Mouse (Mus musculus): ENCODE results near the gene Madd. TPM values are rescaled to one million over a fixed set of nuclear protein-coding genes. Genes with fewer than 3 reads are reported as not detected.

The Madd gene
- polyA plus RNA-seq, 1 experiment from 2014 or later: 3.1 TPM

GRCm38 (mm10) chr2:91167629-91168028 is 16.0 kb downstream of the Madd start:
- no peak overlapping the region for H3K4me3 ChIP-seq (ENCODE audit: low read depth, low read length)
- H3K9me3 ChIP-seq (ENCODE audit: control insufficient read depth): no peaks in the 10 kb centered on the region
- TF ChIP-seq CTCF (IDR thresholded peaks at IDR 0.05; ENCODE audit: low read depth): no peak
- H3K27me3 ChIP-seq (replicated peaks; ENCODE audit: control insufficient read depth, insufficient read depth, low read length): no peaks in the 10 kb centered on the region
- 64% methylated on average over 4 of the region's 4 CpGs for WGBS
- H3K9ac ChIP-seq (ENCODE audit: low read depth, low read length): no peak overlapping the region
- no peak for ATAC-seq
- no peaks in the 10 kb centered on the region for H3K4me1 ChIP-seq (replicated peaks; ENCODE audit: control insufficient read depth, insufficient read depth, low read length)
- H3K4me2 ChIP-seq (replicated peaks; ENCODE audit: low read depth): no peak overlapping the region
- no peak overlapping the region for H3K27ac ChIP-seq (ENCODE audit: low read depth, low read length)
- H3K36me3 ChIP-seq (ENCODE audit: control insufficient read depth, insufficient read depth): peaks cover 64% of the 10 kb centered on the region

DNA sequence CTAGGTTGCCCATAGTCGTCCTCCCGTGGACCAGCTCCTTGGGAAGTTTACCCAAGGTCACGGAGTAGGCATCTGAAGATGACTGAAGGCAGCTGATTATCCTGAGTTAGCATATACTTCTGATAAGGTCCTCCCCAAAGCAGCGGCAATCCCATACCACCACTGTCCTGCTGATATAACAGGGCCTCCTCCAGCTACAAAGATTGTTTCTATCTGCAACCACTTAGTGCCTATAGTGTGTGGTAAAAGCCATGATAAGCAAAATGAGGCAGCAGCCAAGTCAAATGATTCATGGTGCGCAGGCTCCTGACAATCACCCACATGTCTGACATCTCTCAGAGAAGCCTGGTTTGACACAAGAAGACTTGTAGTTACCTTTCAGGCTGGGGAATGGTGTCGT is 18.6 kb downstream of the Madd start:
- TF ChIP-seq CTCF (IDR thresholded peaks at IDR 0.05; ENCODE audit: low read depth): no peak
- H3K4me3 ChIP-seq (ENCODE audit: low read depth, low read length): no peak overlapping the region
- H3K27ac ChIP-seq (ENCODE audit: low read depth, low read length): no peak overlapping the region
- WGBS: 83% methylated on average over 6 of the region's 6 CpGs
- H3K4me1 ChIP-seq (replicated peaks; ENCODE audit: control insufficient read depth, insufficient read depth, low read length): no peaks in the 10 kb centered on the region
- no peaks in the 10 kb centered on the region for H3K9me3 ChIP-seq (ENCODE audit: control insufficient read depth)
- no peak overlapping the region for H3K9ac ChIP-seq (ENCODE audit: low read depth, low read length)
- ATAC-seq: no peak
- H3K27me3 ChIP-seq (replicated peaks; ENCODE audit: control insufficient read depth, insufficient read depth, low read length): no peaks in the 10 kb centered on the region
- H3K4me2 ChIP-seq (replicated peaks; ENCODE audit: low read depth): no peak overlapping the region
- H3K36me3 ChIP-seq (ENCODE audit: control insufficient read depth, insufficient read depth): peaks cover 71% of the 10 kb centered on the region

GRCm38 (mm10) chr2:91163532-91163931 is 20.1 kb downstream of the Madd start:
- no peaks in the 10 kb centered on the region for H3K27me3 ChIP-seq (replicated peaks; ENCODE audit: control insufficient read depth, insufficient read depth, low read length)
- H3K27ac ChIP-seq (ENCODE audit: low read depth, low read length): no peak overlapping the region; the same call in 1 of the 2 replicates
- H3K4me1 ChIP-seq (replicated peaks; ENCODE audit: control insufficient read depth, insufficient read depth, low read length): no peaks in the 10 kb centered on the region
- no peak for TF ChIP-seq CTCF (IDR thresholded peaks at IDR 0.05; ENCODE audit: low read depth)
- H3K4me2 ChIP-seq (replicated peaks; ENCODE audit: low read depth): no peak overlapping the region
- H3K9me3 ChIP-seq (ENCODE audit: control insufficient read depth): no peaks in the 10 kb centered on the region
- no peak overlapping the region for H3K4me3 ChIP-seq (ENCODE audit: low read depth, low read length)
- WGBS: 75% methylated on average over 5 of the region's 5 CpGs
- H3K36me3 ChIP-seq (ENCODE audit: control insufficient read depth, insufficient read depth): peaks cover 68% of the 10 kb centered on the region
- no peak for ATAC-seq
- H3K9ac ChIP-seq (ENCODE audit: low read depth, low read length): no peak overlapping the region

DNA sequence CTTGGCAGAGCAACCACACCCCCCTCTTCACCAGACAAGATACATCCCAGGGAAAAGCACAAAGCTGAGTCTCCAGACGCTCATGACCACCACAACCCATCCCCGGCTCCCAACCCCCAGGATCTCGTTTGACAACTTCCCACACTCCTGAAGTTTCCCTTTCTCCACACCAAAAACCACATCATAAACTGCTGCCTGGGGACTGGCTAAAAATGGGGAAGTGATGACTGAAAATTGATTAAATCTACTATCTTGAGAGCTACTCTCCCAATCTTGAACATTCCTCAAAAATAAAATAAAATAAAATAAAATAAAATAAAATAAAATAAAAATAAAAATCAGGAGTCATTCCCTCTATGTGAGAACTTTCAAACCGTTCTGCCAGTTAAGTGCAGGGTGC is 20.7 kb downstream of the Madd start:
- no peaks in the 10 kb centered on the region for H3K27me3 ChIP-seq (replicated peaks; ENCODE audit: control insufficient read depth, insufficient read depth, low read length)
- ATAC-seq: no peak
- H3K4me2 ChIP-seq (replicated peaks; ENCODE audit: low read depth): no peak overlapping the region
- no peak for TF ChIP-seq CTCF (IDR thresholded peaks at IDR 0.05; ENCODE audit: low read depth)
- H3K9me3 ChIP-seq (ENCODE audit: control insufficient read depth): no peaks in the 10 kb centered on the region
- no peak overlapping the region for H3K27ac ChIP-seq (ENCODE audit: low read depth, low read length)
- H3K4me3 ChIP-seq (ENCODE audit: low read depth, low read length): no peak overlapping the region
- peaks cover 68% of the 10 kb centered on the region for H3K36me3 ChIP-seq (ENCODE audit: control insufficient read depth, insufficient read depth)
- H3K9ac ChIP-seq (ENCODE audit: low read depth, low read length): no peak overlapping the region
- no peaks in the 10 kb centered on the region for H3K4me1 ChIP-seq (replicated peaks; ENCODE audit: control insufficient read depth, insufficient read depth, low read length)
- WGBS: 76% methylated on average over 4 of the region's 4 CpGs

- H3K9me3 ChIP-seq (ENCODE audit: control insufficient read depth): no peaks in the 10 kb centered on the region
- no peak for TF ChIP-seq CTCF (IDR thresholded peaks at IDR 0.05; ENCODE audit: low read depth)
- no peaks in the 10 kb centered on the region for H3K27me3 ChIP-seq (replicated peaks; ENCODE audit: control insufficient read depth, insufficient read depth, low read length)
- no peak overlapping the region for H3K27ac ChIP-seq (ENCODE audit: low read depth, low read length)
- ATAC-seq: no peak
- WGBS: 80% methylated on average over 6 of the region's 6 CpGs
- no peak overlapping the region for H3K9ac ChIP-seq (ENCODE audit: low read depth, low read length)
- H3K4me2 ChIP-seq (replicated peaks; ENCODE audit: low read depth): no peak overlapping the region
- no peak overlapping the region for H3K4me3 ChIP-seq (ENCODE audit: low read depth, low read length)
- H3K36me3 ChIP-seq (ENCODE audit: control insufficient read depth, insufficient read depth): peaks cover 71% of the 10 kb centered on the region
- no peaks in the 10 kb centered on the region for H3K4me1 ChIP-seq (replicated peaks; ENCODE audit: control insufficient read depth, insufficient read depth, low read length)
These were observed 23.0 kb downstream of the Madd start for GRCm38 (mm10) chr2:91160591-91160990.

DNA sequence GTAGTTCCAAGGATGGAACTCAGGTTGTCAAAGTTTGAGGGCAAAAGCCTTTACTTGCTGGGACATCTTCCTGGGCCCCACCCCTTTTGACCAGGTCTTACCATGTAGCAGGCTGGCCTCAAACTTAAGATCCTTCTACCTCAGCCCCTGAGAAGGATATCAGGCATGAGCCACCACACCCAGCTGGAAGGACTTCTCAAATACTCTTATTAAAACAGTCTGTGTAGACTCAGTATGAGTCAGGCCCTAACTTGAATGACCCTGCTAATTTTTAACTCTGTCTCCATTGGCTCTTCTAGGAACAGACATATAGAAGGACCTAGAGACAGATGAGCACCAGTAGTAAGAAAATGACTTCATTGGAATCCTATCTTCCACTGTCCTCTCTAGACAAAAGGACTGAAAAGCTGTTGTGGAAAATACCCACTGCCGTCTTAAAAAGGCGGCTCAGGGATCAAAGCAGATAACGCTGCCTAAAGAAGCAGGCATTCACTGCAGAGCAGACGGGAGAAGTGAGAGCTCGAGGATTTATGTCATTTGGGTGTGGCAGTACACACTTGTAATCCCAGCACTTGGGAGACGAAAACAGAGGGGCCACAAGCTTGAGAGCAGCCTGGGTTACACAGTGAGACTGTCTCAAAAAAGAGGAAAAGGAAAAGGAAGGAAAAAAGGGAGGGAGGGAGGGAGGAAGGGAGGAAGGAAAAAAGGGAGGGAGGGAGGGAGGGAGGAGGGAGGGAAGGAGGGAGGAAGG is 26.5 kb downstream of the Madd start:
- no peak overlapping the region for H3K4me2 ChIP-seq (replicated peaks; ENCODE audit: low read depth)
- no peak for TF ChIP-seq CTCF (IDR thresholded peaks at IDR 0.05; ENCODE audit: low read depth)

More for the DNA sequence above, 26.5 kb downstream of the Madd start:
- Histone ChIP-seq H3K36me3 (ENCODE audit: control insufficient read depth, insufficient read depth) (peaks cover 45% of the 10 kb centered on the region), H3K27ac (ENCODE audit: low read depth, low read length) (no peak overlapping the region), H3K9me3 (ENCODE audit: control insufficient read depth) (no peaks in the 10 kb centered on the region), H3K4me3 (ENCODE audit: low read depth, low read length) (no peak overlapping the region), H3K4me1 (replicated peaks; ENCODE audit: control insufficient read depth, insufficient read depth, low read length) (no peaks in the 10 kb centered on the region), H3K27me3 (replicated peaks; ENCODE audit: control insufficient read depth, insufficient read depth, low read length) (no peaks in the 10 kb centered on the region), H3K9ac (ENCODE audit: low read depth, low read length) (no peak overlapping the region)
- WGBS: 34% methylated on average over 6 of the region's 6 CpGs
- no peak for ATAC-seq

Measured in intestine, postnatal 0 days (tissue).